ENCODE assay signal across 10 mouse cellular contexts in the genomic region with DNA sequence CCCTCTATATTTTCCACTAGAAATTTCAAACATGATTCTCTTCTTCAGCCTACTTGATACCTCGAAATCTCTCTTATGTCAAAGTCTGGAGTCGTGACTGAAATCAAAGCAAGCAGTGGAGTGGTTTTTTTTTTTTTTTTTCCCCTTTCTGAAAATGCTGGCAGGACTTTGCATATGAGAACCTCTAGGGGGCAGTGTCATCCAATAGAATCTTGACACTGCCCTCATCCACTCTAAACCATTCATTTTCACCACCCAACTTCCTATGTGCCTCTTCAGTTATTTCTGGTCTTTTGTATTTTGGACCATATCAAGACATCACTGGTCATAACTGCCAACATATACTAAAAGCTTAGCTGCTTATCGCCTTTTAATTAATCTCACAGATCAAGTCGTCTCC. TPM values are rescaled to one million over a fixed set of nuclear protein-coding genes. Genes with fewer than 3 reads are reported as not detected.
DNase-seq lines count a peak whose midpoint lies in the region; ATAC-seq and TF ChIP-seq lines count a peak whose summit lies in the region.
"Had no signal": no experiment of that assay in that cellular context is flagged by ENCODE, and none has a peak within 500 bp of the region (broad histone marks: within the 10 kb centered on the region; RNA-seq: fewer than 3 reads in every experiment).

No protein-coding gene starts in this region.

- TF ChIP-seq CTCF in thymus, adult 2 months (IDR thresholded peaks at IDR 0.05; ENCODE audit: borderline replicate concordance, control insufficient read depth, extremely low read depth, insufficient read depth, low read length, poor library complexity): no peak
- peak; percentile 73 for TF ChIP-seq CTCF in lung, postnatal 0 days (IDR thresholded peaks at IDR 0.05)

- no peak for ATAC-seq in heart, embryonic 11.5 days (replicated peaks; ENCODE audit: insufficient number of reproducible peaks, low FRiP score, low TSS enrichment)
- no peak for ATAC-seq in lung, postnatal 0 days

- no peak overlapping the region for H3K4me3 ChIP-seq in heart, embryonic 11.5 days (ENCODE audit: low read depth, low read length)
- no peak overlapping the region for H3K4me3 ChIP-seq in thymus, adult 2 months (ENCODE audit: control insufficient read depth, insufficient read depth, low read length)
- no peak overlapping the region for H3K4me3 ChIP-seq in lung, postnatal 0 days (ENCODE audit: low read depth, low read length)
- H3K4me3 ChIP-seq: embryonic facial prominence, embryonic 15.5 days; liver, embryonic 15.5 days had no signal

- no peak for TF ChIP-seq EP300 in lung, postnatal 0 days (IDR thresholded peaks at IDR 0.05)

- no peaks in the 10 kb centered on the region for H3K4me1 ChIP-seq in heart, embryonic 11.5 days (ENCODE audit: control insufficient read depth, insufficient read depth, low read length)
- H3K4me1 ChIP-seq in thymus, adult 2 months (replicated peaks; ENCODE audit: control insufficient read depth, insufficient read depth, low read length): no peaks in the 10 kb centered on the region
- H3K4me1 ChIP-seq in lung, postnatal 0 days (ENCODE audit: insufficient read depth, low read depth, low read length): no peaks in the 10 kb centered on the region
- H3K4me1 ChIP-seq: embryonic facial prominence, embryonic 15.5 days; liver, embryonic 15.5 days had no signal

- H3K36me3 ChIP-seq in heart, embryonic 11.5 days (ENCODE audit: control insufficient read depth, insufficient read depth, low read length): no peaks in the 10 kb centered on the region
- no peaks in the 10 kb centered on the region for H3K36me3 ChIP-seq in thymus, adult 2 months (ENCODE audit: control insufficient read depth, insufficient read depth, low read length)
- H3K36me3 ChIP-seq in lung, postnatal 0 days (ENCODE audit: insufficient read depth, low read length): no peaks in the 10 kb centered on the region
- H3K36me3 ChIP-seq: embryonic facial prominence, embryonic 15.5 days; liver, embryonic 15.5 days had no signal

- no peaks in the 10 kb centered on the region for H3K27me3 ChIP-seq in heart, embryonic 11.5 days (ENCODE audit: control insufficient read depth, insufficient read depth, low read length)
- H3K27me3 ChIP-seq in thymus, adult 2 months (ENCODE audit: control insufficient read depth, insufficient read depth, low read length): no peaks in the 10 kb centered on the region
- H3K27me3 ChIP-seq in lung, postnatal 0 days (replicated peaks; ENCODE audit: insufficient read depth, low read length): no peaks in the 10 kb centered on the region
- H3K27me3 ChIP-seq: embryonic facial prominence, embryonic 15.5 days; liver, embryonic 15.5 days had no signal

- WGBS in heart, embryonic 11.5 days (ENCODE audit: insufficient replicate concordance): 34% methylated on average over 4 of the region's 4 CpGs
- WGBS in thymus, adult 2 months: 47% methylated on average over 4 of the region's 4 CpGs
- 36% methylated on average over 4 of the region's 4 CpGs for WGBS in lung, postnatal 0 days

- peak; percentile 15 for DNase-seq in heart, adult 8-10 months (ENCODE audit: low spot score)
- peak; percentile 26 for DNase-seq in thymus, adult 2 months
- DNase-seq in thymus, adult 18-20 months: no peak
- DNase-seq in cerebellum, adult 9-11 months: peak; percentile 8
- DNase-seq in lung, postnatal 0 days (ENCODE audit: low spot score): peak; percentile 67
- DNase-seq in urinary bladder, postnatal 10 days (ENCODE audit: low spot score): no peak
- no peak for DNase-seq in urinary bladder, postnatal 14 days (ENCODE audit: low spot score)

- H3K9me3 ChIP-seq in heart, embryonic 11.5 days (replicated peaks; ENCODE audit: control insufficient read depth, low read length): no peaks in the 10 kb centered on the region
- H3K9me3 ChIP-seq in lung, postnatal 0 days (ENCODE audit: low read length): no peaks in the 10 kb centered on the region
- H3K9me3 ChIP-seq: embryonic facial prominence, embryonic 15.5 days; liver, embryonic 15.5 days had no signal

- H3K4me2 ChIP-seq in heart, embryonic 11.5 days: no peak overlapping the region
- H3K4me2 ChIP-seq in lung, postnatal 0 days (replicated peaks; ENCODE audit: low read depth, low read length): no peak overlapping the region
- H3K4me2 ChIP-seq: embryonic facial prominence, embryonic 15.5 days; liver, embryonic 15.5 days had no signal

- H3K27ac ChIP-seq in heart, embryonic 11.5 days (ENCODE audit: low read depth, low read length): no peak overlapping the region
- no peak overlapping the region for H3K27ac ChIP-seq in thymus, adult 2 months (ENCODE audit: control insufficient read depth, insufficient read depth, low read length)
- H3K27ac ChIP-seq in lung, postnatal 0 days (ENCODE audit: low read length): no peak overlapping the region
- H3K27ac ChIP-seq: embryonic facial prominence, embryonic 15.5 days; liver, embryonic 15.5 days had no signal

- no peak for TF ChIP-seq POLR2A in thymus, adult 2 months (IDR thresholded peaks at IDR 0.05; ENCODE audit: control insufficient read depth, extremely low read depth, insufficient read depth, low read length, poor library complexity)

- no peak overlapping the region for H3K9ac ChIP-seq in heart, embryonic 11.5 days (ENCODE audit: low read depth, low read length)
- H3K9ac ChIP-seq in lung, postnatal 0 days (replicated peaks; ENCODE audit: low read depth): no peak overlapping the region
- H3K9ac ChIP-seq: embryonic facial prominence, embryonic 15.5 days; liver, embryonic 15.5 days had no signal

RNA-seq across cellular contexts. Expression of a gene that starts 16.9 kb away (rescaled TPM):
- under 1 TPM in 1 of 4 experiments, not detected in 3; 0.12 TPM for total RNA-seq in heart, adult 8-10 months (2022)
- 0.06 TPM in 1 of 2 replicates, not detected in the other for polyA plus RNA-seq in heart, embryonic 11.5 days (2014; fragmentation: Nextera tagmentation; extraction: Ambion mirVana)
- polyA plus RNA-seq in thymus, adult 2 months (2012; rRNA removed): 0.06 and 0.09 TPM in 2 replicates
- 0.10 and 0.17 TPM in 2 replicates for polyA plus RNA-seq in lung, postnatal 0 days (2015; fragmentation: Nextera tagmentation; extraction: Ambion mirVana)
- polyA plus RNA-seq: liver, embryonic 15.5 days had no signal

RNA-seq across cellular contexts. Expression of a gene that starts 49.7 kb away (rescaled TPM):
- total RNA-seq in heart, adult 8-10 months (2022): 10 to 100 TPM; 29.3 to 35.0 (median 32.5) TPM
- polyA plus RNA-seq in heart, embryonic 11.5 days (2014; fragmentation: Nextera tagmentation; extraction: Ambion mirVana): 102 and 124 TPM in 2 replicates
- polyA plus RNA-seq in thymus, adult 2 months (2012; rRNA removed): 13.3 and 13.9 TPM in 2 replicates
- polyA plus RNA-seq in lung, postnatal 0 days (2015; fragmentation: Nextera tagmentation; extraction: Ambion mirVana): 95.4 and 118 TPM in 2 replicates

Comparison
In these comparisons a context has a peak if more than half of its experiments do, and no peak if none do; other contexts are left out.
1. DNase-seq: peak in heart, adult 8-10 months (single experiment), thymus, adult 2 months (single experiment), cerebellum, adult 9-11 months (single experiment) and lung, postnatal 0 days (single experiment); none in thymus, adult 18-20 months (0 of 2), urinary bladder, postnatal 10 days (single experiment) and urinary bladder, postnatal 14 days (single experiment).